ENCODE assay signal across 10 mouse cellular contexts in genomic region chr10:37988297-37989263, GRCm38 (mm10).
A peak's percentile ranks its signal among the peaks of the same experiment; 100 is the strongest.
DNase-seq lines count a peak whose midpoint lies in the region; ATAC-seq lines count a peak whose summit lies in the region.
"Had no signal": no experiment of that assay in that cellular context is flagged by ENCODE, and none has a peak within 500 bp of the region (broad histone marks: within the 10 kb centered on the region; RNA-seq: fewer than 3 reads in every experiment).

No protein-coding gene starts in this region.

- ATAC-seq in megakaryocyte-erythroid progenitor cell, adult 5-6 weeks (replicated peaks; ENCODE audit: low FRiP score, low TSS enrichment, poor library complexity, severe bottlenecking): no peak

- DNase-seq in adrenal gland, adult 2 months: peak; percentile 40
- no peak for DNase-seq in adrenal gland, postnatal 25 days
- DNase-seq in adrenal gland, postnatal 14 days: peak; percentile 36
- DNase-seq in forelimb bud, embryonic 11.5 days (ENCODE audit: low read depth, low spot score): peak; percentile 30
- peak; percentile 74 for DNase-seq in mesoderm, embryonic 11.5 days (ENCODE audit: low read depth, low spot score)
- no peak for DNase-seq in lung, postnatal 10 days
- no peak for DNase-seq in natural killer cell, adult 2 months (ENCODE audit: low spot score in 2 of 2)
- DNase-seq: gastrocnemius, postnatal 25 days; lung, postnatal 14 days had no signal

Comparison
In these comparisons a context has a peak if more than half of its experiments do, and no peak if none do; other contexts are left out.
1. DNase-seq: peak in adrenal gland, adult 2 months (single experiment), adrenal gland, postnatal 14 days (single experiment), forelimb bud, embryonic 11.5 days (single experiment) and mesoderm, embryonic 11.5 days (single experiment); none in adrenal gland, postnatal 25 days (single experiment), lung, postnatal 10 days (single experiment) and natural killer cell, adult 2 months (0 of 2).